Mouse (Mus musculus) macrophage (primary cell): ENCODE results near the gene Gm42906. TPM values are rescaled to one million over a fixed set of nuclear protein-coding genes. Genes with fewer than 3 reads are reported as not detected.

ENCODE experiments used
- H3K27ac ChIP-seq: fragments of 350-480 bp; formaldehyde crosslinking; 2 replicates; pipeline ENCODE4 v1.9.0; 2021
- H3K36me3 ChIP-seq: fragments of 350-480 bp; formaldehyde crosslinking; 2 replicates; pipeline ENCODE4 v1.9.0; 2021; ENCODE audit errors: inconsistent target
- H3K4me3 ChIP-seq: fragments of 350-480 bp; formaldehyde crosslinking; 2 replicates; pipeline ENCODE4 v1.9.0; 2021; ENCODE audit errors: inconsistent target
- H3K79me2 ChIP-seq: fragments of 350-480 bp; formaldehyde crosslinking; 2 replicates; pipeline ENCODE4 v1.9.0; 2021; ENCODE audit errors: inconsistent target
- WGBS: methylation state at CpG from one replicate; pipeline ENCODE4 v1.1.7; 2026; ENCODE audit warnings: inconsistent platforms; ENCODE audit not compliant: missing documents; 5-methylcytosine and 5-hydroxymethylcytosine counted together
- polyA plus RNA-seq: library from polyadenylated mRNA; stranded (reverse); fragments of 250-400 nt; gene quantifications from 3 replicates; pipeline ENCODE4 v1.2.4, GENCODE M21; 2018; ENCODE audit warnings: inconsistent platforms

Gene Gm42906
- polyA plus RNA-seq, 1 experiment from 2014 or later: not detected

- no peaks in the 10 kb centered on the region for H3K36me3 ChIP-seq
- no peaks in the 10 kb centered on the region for H3K79me2 ChIP-seq
- WGBS: 92% methylated on average over 4 of the region's 4 CpGs
- H3K27ac ChIP-seq: no peak overlapping the region
- no peak overlapping the region for H3K4me3 ChIP-seq
Observed at GRCm38 (mm10) chr5:151296244-151296643, 131.7 kb downstream of the Gm42906 start.

- H3K27ac ChIP-seq: no peak overlapping the region
- H3K4me3 ChIP-seq: no peak overlapping the region
- H3K79me2 ChIP-seq: no peaks in the 10 kb centered on the region
- H3K36me3 ChIP-seq: no peaks in the 10 kb centered on the region
- 95% methylated on average over 4 of the region's 4 CpGs for WGBS
Observed at GRCm38 (mm10) chr5:151293591-151293990, 134.4 kb downstream of the Gm42906 start.

- Histone ChIP-seq H3K36me3 (no peaks in the 10 kb centered on the region), H3K4me3 (no peak overlapping the region), H3K79me2 (no peaks in the 10 kb centered on the region), H3K27ac (no peak overlapping the region)
- 31% methylated on average over 1 of the region's 1 CpGs for WGBS
Observed at GRCm38 (mm10) chr5:151292310-151292709, 135.7 kb downstream of the Gm42906 start.

- H3K79me2 ChIP-seq: no peaks in the 10 kb centered on the region
- 88% methylated on average over 1 of the region's 1 CpGs for WGBS
- H3K36me3 ChIP-seq: no peaks in the 10 kb centered on the region
- H3K4me3 ChIP-seq: no peak overlapping the region
- no peak overlapping the region for H3K27ac ChIP-seq
Observed at GRCm38 (mm10) chr5:151286331-151286730, 141.6 kb downstream of the Gm42906 start.

- Histone ChIP-seq H3K36me3 (no peaks in the 10 kb centered on the region), H3K79me2 (no peaks in the 10 kb centered on the region), H3K4me3 (no peak overlapping the region), H3K27ac (no peak overlapping the region)
- WGBS: 93% methylated on average over 7 of the region's 7 CpGs
Observed at GRCm38 (mm10) chr5:151279531-151279930, 148.4 kb downstream of the Gm42906 start.

GRCm38 (mm10) chr5:151277927-151278326 is 150.0 kb downstream of the Gm42906 start:
- Histone ChIP-seq H3K27ac (no peak overlapping the region), H3K36me3 (no peaks in the 10 kb centered on the region), H3K4me3 (no peak overlapping the region), H3K79me2 (no peaks in the 10 kb centered on the region)
- WGBS: 93% methylated on average over 6 of the region's 6 CpGs

- 93% methylated on average over 2 of the region's 2 CpGs for WGBS
- no peak overlapping the region for H3K4me3 ChIP-seq
- no peaks in the 10 kb centered on the region for H3K36me3 ChIP-seq
Observed at GRCm38 (mm10) chr5:151275986-151276385, 152.0 kb downstream of the Gm42906 start.

GRCm38 (mm10) chr5:151274265-151274664 is 153.7 kb downstream of the Gm42906 start:
- Histone ChIP-seq H3K27ac (no peak overlapping the region), H3K4me3 (no peak overlapping the region), H3K79me2 (no peaks in the 10 kb centered on the region), H3K36me3 (no peaks in the 10 kb centered on the region)
- WGBS: 71% methylated on average over 6 of the region's 6 CpGs

More at GRCm38 (mm10) chr5:151275986-151276385, 152.0 kb downstream of the Gm42906 start:
- Histone ChIP-seq H3K79me2 (no peaks in the 10 kb centered on the region), H3K27ac (no peak overlapping the region)

- H3K27ac ChIP-seq: no peak overlapping the region
- H3K79me2 ChIP-seq: no peaks in the 10 kb centered on the region
- no peaks in the 10 kb centered on the region for H3K36me3 ChIP-seq
- no peak overlapping the region for H3K4me3 ChIP-seq
- WGBS: 88% methylated on average over 5 of the region's 5 CpGs
Observed at GRCm38 (mm10) chr5:151270815-151271214, 157.1 kb downstream of the Gm42906 start.

- Histone ChIP-seq H3K4me3 (no peak overlapping the region), H3K79me2 (no peaks in the 10 kb centered on the region), H3K27ac (no peak overlapping the region), H3K36me3 (no peaks in the 10 kb centered on the region)
- 91% methylated on average over 14 of the region's 14 CpGs for WGBS
Observed at GRCm38 (mm10) chr5:151266896-151267634, 160.9 kb downstream of the Gm42906 start.

GRCm38 (mm10) chr5:151261558-151261957 is 166.4 kb downstream of the Gm42906 start:
- H3K79me2 ChIP-seq: no peaks in the 10 kb centered on the region
- H3K4me3 ChIP-seq: no peak overlapping the region
- no peak overlapping the region for H3K27ac ChIP-seq
- no peaks in the 10 kb centered on the region for H3K36me3 ChIP-seq
- 82% methylated on average over 2 of the region's 2 CpGs for WGBS

- Histone ChIP-seq H3K36me3 (no peaks in the 10 kb centered on the region), H3K4me3 (no peak overlapping the region), H3K79me2 (no peaks in the 10 kb centered on the region), H3K27ac (no peak overlapping the region)
- WGBS: 100% methylated on average over 8 of the region's 8 CpGs
Observed at GRCm38 (mm10) chr5:151252213-151252612, 175.8 kb downstream of the Gm42906 start.

GRCm38 (mm10) chr5:151251656-151252055 is 176.3 kb downstream of the Gm42906 start:
- Histone ChIP-seq H3K79me2 (no peaks in the 10 kb centered on the region), H3K4me3 (no peak overlapping the region), H3K27ac (no peak overlapping the region), H3K36me3 (no peaks in the 10 kb centered on the region)
- 95% methylated on average over 8 of the region's 8 CpGs for WGBS

- Histone ChIP-seq H3K27ac (no peak overlapping the region), H3K4me3 (no peak overlapping the region), H3K79me2 (no peaks in the 10 kb centered on the region), H3K36me3 (no peaks in the 10 kb centered on the region)
- WGBS: 78% methylated on average over 8 of the region's 10 CpGs
Observed at GRCm38 (mm10) chr5:151248671-151249620, 179.0 kb downstream of the Gm42906 start.

GRCm38 (mm10) chr5:151248084-151248483 is 179.9 kb downstream of the Gm42906 start:
- WGBS: 66% methylated on average over 2 of the region's 2 CpGs
- no peak overlapping the region for H3K4me3 ChIP-seq

More at GRCm38 (mm10) chr5:151248084-151248483, 179.9 kb downstream of the Gm42906 start:
- Histone ChIP-seq H3K36me3 (no peaks in the 10 kb centered on the region), H3K79me2 (no peaks in the 10 kb centered on the region), H3K27ac (no peak overlapping the region)
